Mouse (Mus musculus): ENCODE measurements around the gene Nasp. TPM values are rescaled to one million over a fixed set of nuclear protein-coding genes. Genes with fewer than 3 reads are reported as not detected.
"Not testable (repeated sequence)": the region's sequence is repeated elsewhere in the genome, so short reads cannot be mapped to it uniquely, and the experiment has no call there.

Gene Nasp
- total RNA-seq (2017), result 291 and 379 TPM in 2 replicates

DNA sequence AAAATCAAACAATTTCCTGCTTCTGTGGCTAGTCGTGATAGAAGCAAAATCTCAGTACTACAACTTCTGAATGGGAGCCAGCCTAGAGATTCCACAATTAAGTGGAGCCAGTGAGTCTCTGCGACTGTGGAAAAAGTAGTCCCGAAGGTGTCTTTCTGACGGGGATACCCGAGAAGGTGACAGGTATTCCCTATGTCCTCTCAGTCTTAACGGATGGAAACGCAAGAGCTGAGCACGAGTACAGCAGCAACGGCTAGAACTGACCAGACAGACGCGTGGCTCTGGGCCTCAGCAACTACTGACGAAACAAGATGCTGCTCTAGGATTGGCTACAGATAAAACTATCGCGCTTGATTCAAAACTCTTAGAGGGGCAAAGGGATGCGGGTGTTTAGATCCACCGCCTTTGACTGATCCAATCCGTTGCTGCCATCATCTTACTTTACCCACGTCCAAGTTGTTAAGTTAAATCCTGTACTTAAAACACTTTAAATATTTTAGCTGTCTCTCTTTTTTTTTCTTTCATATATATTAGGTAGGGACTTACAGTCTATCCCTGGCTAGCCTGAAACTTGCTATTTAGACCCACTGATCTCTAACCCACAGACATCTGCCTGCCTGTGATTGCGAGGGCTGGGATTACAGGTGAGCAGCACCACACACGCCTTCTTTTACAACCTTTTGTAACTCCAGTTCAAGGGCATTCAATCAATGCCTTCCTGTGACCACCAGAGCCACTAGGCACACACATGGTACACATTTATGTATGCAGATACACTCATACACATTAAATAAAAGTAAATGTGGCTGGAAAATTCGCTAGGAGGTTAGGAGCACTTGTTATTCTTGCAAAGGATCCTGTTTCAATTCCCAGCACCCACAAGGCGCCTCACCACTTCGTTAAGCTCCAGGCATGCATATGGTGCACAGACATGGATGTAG lies at the start of gene Nasp:
TSS of gene Nasp (minus strand) at position 220 of the 941 bp plus-strand sequence.
- ATAC-seq (replicated peaks in 1 of 2; ENCODE audit: insufficient read depth in 1 of 2, low FRiP score in 2 of 2, low TSS enrichment in 1 of 2, low read depth in 1 of 2, poor library complexity in 2 of 2, severe bottlenecking in 2 of 2), result peak; percentile 85 to 92

DNA sequence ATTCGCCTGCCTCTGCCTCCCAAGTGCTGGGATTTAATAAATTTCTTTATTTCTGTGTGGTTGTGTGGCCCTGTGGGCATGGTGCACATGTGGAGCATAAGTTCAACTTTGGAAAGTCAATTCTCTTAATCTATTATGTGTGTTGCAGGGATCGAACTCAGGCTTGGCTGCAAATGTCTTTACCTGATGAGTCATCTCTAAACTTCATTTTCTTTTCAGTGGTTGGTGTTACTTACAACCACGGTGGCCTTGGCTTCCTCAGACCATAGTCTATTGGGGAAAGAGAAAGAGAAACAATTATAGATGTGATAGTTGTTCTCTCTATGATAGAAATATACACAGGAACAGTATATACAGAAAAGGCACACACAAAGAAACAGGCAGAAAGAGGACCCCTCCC lies 48.3 kb upstream of the Nasp start:
- no peak for ATAC-seq (replicated peaks in 1 of 2; ENCODE audit: insufficient read depth in 1 of 2, low FRiP score in 2 of 2, low TSS enrichment in 1 of 2, low read depth in 1 of 2, poor library complexity in 2 of 2, severe bottlenecking in 2 of 2)

DNA sequence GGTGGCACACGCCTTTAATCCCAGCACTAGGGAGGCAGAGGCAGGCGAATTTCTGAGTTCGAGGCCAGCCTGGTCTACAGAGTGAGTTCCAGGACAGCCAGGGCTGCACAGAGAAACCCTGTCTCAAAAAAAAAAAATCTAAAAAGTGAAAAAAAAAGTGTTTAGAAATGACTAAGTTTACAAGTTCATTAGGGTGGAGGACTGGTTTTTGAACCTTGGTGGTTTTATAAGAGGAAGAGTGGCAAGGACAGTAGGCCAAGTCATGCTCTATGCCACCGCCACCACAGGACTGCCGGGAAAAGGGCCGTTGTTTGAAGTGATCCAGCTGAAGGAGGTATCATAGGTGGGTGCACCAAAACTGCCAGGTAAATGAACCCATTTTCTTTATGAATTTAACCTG lies 47.0 kb upstream of the Nasp start:
- not testable (repeated sequence) for ATAC-seq (replicated peaks in 1 of 2; ENCODE audit: insufficient read depth in 1 of 2, low FRiP score in 2 of 2, low TSS enrichment in 1 of 2, low read depth in 1 of 2, poor library complexity in 2 of 2, severe bottlenecking in 2 of 2)

- ATAC-seq (replicated peaks in 1 of 2; ENCODE audit: insufficient read depth in 1 of 2, low FRiP score in 2 of 2, low TSS enrichment in 1 of 2, low read depth in 1 of 2, poor library complexity in 2 of 2, severe bottlenecking in 2 of 2), result peak in 1 of 2 experiments; percentile 4; a peak in 1 of 4 replicates
Observed at GRCm38 (mm10) chr4:116672785-116673184, 45.0 kb upstream of the Nasp start.

DNA sequence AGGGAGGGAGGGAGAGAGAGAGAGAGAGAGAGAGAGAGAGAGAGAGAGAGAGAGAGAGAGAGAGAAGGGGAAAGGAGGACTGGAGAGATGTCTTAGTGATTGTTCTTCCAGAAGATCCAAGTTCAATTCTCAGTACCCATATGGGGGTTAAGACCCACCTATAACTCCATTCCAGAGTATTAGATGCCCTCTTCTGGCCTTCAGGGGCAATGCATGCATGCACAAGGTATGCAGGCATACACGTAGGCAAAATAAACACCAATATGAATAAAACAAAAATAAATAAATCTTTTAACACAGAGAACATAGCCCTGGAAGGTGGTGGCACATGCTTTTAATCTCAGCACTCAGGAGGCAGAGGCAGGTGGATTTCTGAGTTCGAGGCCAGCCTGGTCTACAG lies 41.5 kb upstream of the Nasp start:
- no peak for ATAC-seq (replicated peaks in 1 of 2; ENCODE audit: insufficient read depth in 1 of 2, low FRiP score in 2 of 2, low TSS enrichment in 1 of 2, low read depth in 1 of 2, poor library complexity in 2 of 2, severe bottlenecking in 2 of 2)

DNA sequence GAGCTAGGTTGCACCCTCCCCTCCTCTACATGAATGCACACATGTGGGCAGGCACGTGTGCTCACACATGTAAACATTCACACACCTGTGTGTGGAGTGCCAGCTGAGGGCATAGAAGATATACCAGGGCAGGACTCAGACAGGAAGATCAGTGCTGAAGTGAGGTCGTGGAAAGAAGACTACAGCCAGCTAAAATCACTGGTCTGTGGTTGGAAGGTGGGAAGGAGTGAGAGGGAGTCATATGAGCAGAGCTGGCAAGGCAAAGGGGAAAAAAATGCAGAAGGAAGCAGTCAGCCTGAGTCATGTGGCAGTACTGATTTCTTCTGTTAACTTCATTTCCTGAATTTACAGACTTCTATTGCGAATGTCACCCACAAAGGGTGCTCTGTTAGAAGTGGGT lies 40.4 kb upstream of the Nasp start:
- peak; percentile 91 to 98 for ATAC-seq (replicated peaks in 1 of 2; ENCODE audit: insufficient read depth in 1 of 2, low FRiP score in 2 of 2, low TSS enrichment in 1 of 2, low read depth in 1 of 2, poor library complexity in 2 of 2, severe bottlenecking in 2 of 2)

- ATAC-seq (replicated peaks in 1 of 2; ENCODE audit: insufficient read depth in 1 of 2, low FRiP score in 2 of 2, low TSS enrichment in 1 of 2, low read depth in 1 of 2, poor library complexity in 2 of 2, severe bottlenecking in 2 of 2), result no peak
Observed at GRCm38 (mm10) chr4:116666625-116667024, 38.9 kb upstream of the Nasp start.

DNA sequence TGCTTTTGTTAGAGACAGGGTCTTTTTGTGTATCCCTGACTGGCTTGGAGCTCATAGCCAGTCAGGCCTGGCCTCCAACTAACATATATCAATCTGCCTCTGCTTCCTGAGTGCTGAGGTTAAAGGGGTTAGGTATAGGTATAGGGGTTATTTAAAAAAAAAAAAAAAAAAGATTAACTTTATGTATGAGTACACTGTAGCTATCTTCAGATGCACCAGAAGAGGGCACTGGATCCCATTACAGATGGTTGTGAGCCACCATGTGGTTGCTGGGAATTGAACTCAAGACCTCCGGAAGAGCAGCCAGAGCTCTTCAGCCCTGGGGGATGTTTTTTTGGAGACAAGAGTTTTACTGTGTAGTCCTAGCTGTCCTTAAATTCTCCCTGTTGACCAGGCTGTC lies 34.3 kb upstream of the Nasp start:
- no peak for ATAC-seq (replicated peaks in 1 of 2; ENCODE audit: insufficient read depth in 1 of 2, low FRiP score in 2 of 2, low TSS enrichment in 1 of 2, low read depth in 1 of 2, poor library complexity in 2 of 2, severe bottlenecking in 2 of 2)

- no peak for ATAC-seq (replicated peaks in 1 of 2; ENCODE audit: insufficient read depth in 1 of 2, low FRiP score in 2 of 2, low TSS enrichment in 1 of 2, low read depth in 1 of 2, poor library complexity in 2 of 2, severe bottlenecking in 2 of 2)
Observed at GRCm38 (mm10) chr4:116660829-116661228, 33.1 kb upstream of the Nasp start.

GRCm38 (mm10) chr4:116659916-116660315 lies 32.2 kb upstream of the Nasp start:
- not testable (repeated sequence) for ATAC-seq (replicated peaks in 1 of 2; ENCODE audit: insufficient read depth in 1 of 2, low FRiP score in 2 of 2, low TSS enrichment in 1 of 2, low read depth in 1 of 2, poor library complexity in 2 of 2, severe bottlenecking in 2 of 2)

GRCm38 (mm10) chr4:116659474-116659873 lies 31.7 kb upstream of the Nasp start:
- no peak for ATAC-seq (replicated peaks in 1 of 2; ENCODE audit: insufficient read depth in 1 of 2, low FRiP score in 2 of 2, low TSS enrichment in 1 of 2, low read depth in 1 of 2, poor library complexity in 2 of 2, severe bottlenecking in 2 of 2)

DNA sequence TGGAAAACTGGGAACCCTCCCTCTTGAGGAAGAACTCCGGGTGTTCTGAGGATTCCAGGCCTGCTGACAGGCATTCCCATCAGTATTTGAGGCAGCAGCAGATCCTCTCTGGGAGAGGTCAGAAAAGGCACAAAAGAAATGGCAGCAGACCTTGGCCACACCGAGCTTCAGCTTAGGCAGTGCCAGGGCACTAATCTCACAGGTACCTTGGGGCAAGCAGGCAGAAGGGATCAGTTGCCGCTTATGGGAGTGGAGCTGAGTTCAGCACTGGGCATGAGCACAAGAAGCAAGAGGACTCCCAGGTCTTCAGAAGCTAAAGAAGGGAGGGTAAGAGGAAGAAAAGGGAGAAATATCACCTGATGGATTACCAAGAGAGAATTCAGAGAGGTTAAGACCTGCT lies 30.2 kb upstream of the Nasp start:
- ATAC-seq (replicated peaks in 1 of 2; ENCODE audit: insufficient read depth in 1 of 2, low FRiP score in 2 of 2, low TSS enrichment in 1 of 2, low read depth in 1 of 2, poor library complexity in 2 of 2, severe bottlenecking in 2 of 2), result no peak

DNA sequence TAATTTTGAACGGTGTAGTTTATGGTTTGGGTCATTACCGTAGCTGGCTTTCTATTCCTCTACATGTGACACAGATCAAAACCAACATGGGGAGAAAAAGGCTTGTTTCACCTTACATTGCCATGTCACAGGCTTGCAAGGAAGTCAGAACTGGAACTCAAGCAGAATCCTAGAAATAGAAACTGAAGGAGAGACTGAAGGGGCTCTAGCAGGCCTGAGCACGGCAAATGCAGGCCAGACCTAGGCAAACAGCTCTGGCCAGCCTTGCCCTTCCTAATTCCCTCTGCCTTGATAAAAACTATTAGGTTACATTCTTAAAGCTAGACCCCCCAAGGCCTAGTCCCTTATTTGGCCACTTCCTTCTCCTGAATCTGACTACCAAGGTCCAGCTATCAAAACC lies 27.9 kb upstream of the Nasp start:
- ATAC-seq (replicated peaks in 1 of 2; ENCODE audit: insufficient read depth in 1 of 2, low FRiP score in 2 of 2, low TSS enrichment in 1 of 2, low read depth in 1 of 2, poor library complexity in 2 of 2, severe bottlenecking in 2 of 2), result no peak

GRCm38 (mm10) chr4:116655100-116655499 lies 27.4 kb upstream of the Nasp start:
- peak; percentile 73 for ATAC-seq (replicated peaks in 1 of 2; ENCODE audit: insufficient read depth in 1 of 2, low FRiP score in 2 of 2, low TSS enrichment in 1 of 2, low read depth in 1 of 2, poor library complexity in 2 of 2, severe bottlenecking in 2 of 2)

GRCm38 (mm10) chr4:116653228-116653627 lies 25.5 kb upstream of the Nasp start:
- ATAC-seq (replicated peaks in 1 of 2; ENCODE audit: insufficient read depth in 1 of 2, low FRiP score in 2 of 2, low TSS enrichment in 1 of 2, low read depth in 1 of 2, poor library complexity in 2 of 2, severe bottlenecking in 2 of 2), result no peak

DNA sequence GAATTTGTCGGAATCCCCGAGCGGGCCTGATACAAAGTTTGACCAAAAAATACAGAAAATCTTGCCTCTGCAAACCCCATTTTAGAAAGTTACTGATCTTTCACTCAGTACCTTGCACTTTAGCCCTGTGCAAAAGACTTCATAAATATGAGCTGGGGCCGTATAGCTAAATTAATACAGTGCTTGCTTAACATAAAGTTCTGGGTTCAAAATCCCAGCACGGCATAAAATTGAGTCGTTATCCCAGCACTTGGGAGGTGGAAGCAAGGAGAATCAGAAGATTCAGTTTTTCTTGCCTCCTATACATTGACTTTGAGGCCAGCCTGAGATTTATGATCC lies 24.0 kb upstream of the Nasp start:
- ATAC-seq (replicated peaks in 1 of 2; ENCODE audit: insufficient read depth in 1 of 2, low FRiP score in 2 of 2, low TSS enrichment in 1 of 2, low read depth in 1 of 2, poor library complexity in 2 of 2, severe bottlenecking in 2 of 2), result no peak

- ATAC-seq (replicated peaks in 1 of 2; ENCODE audit: insufficient read depth in 1 of 2, low FRiP score in 2 of 2, low TSS enrichment in 1 of 2, low read depth in 1 of 2, poor library complexity in 2 of 2, severe bottlenecking in 2 of 2), result peak; percentile 89 to 94
Observed at GRCm38 (mm10) chr4:116650924-116651796, 23.4 kb upstream of the Nasp start, which contains the start of gene Akr1a1. Gene Akr1a1 (minus strand): TSS chr4:116651680.

GRCm38 (mm10) chr4:116650365-116650764 lies 22.6 kb upstream of the Nasp start:
- ATAC-seq (replicated peaks in 1 of 2; ENCODE audit: insufficient read depth in 1 of 2, low FRiP score in 2 of 2, low TSS enrichment in 1 of 2, low read depth in 1 of 2, poor library complexity in 2 of 2, severe bottlenecking in 2 of 2), result no peak
